Mouse (Mus musculus) liver, postnatal 0 days (tissue): ENCODE measurements around the gene B4galt2. TPM values are rescaled to one million over a fixed set of nuclear protein-coding genes. Genes with fewer than 3 reads are reported as not detected.

ENCODE experiments used
- ATAC-seq: fragments of 200-750 bp; cut with Nextera tagmentation; 2 replicates; pipeline ENCODE4 v1.8.0; 2017; ENCODE audit warnings: mild to moderate bottlenecking, moderate library complexity
- DNase-seq: peaks from one replicate; pipeline ENCODE4 v3.0.0-alpha.2; 2016
- H3K27ac ChIP-seq: fragments of 300-500 bp; sonication (generic); 2 replicates; pipeline ENCODE4 v1.5.1; 2014; ENCODE audit warnings: antibody characterized with exemption, moderate library complexity, mild to moderate bottlenecking, low read depth
- H3K27me3 ChIP-seq: fragments of 300-500 bp; sonication (generic); 2 replicates; pipeline ENCODE4 v1.6.1; 2014; ENCODE audit warnings: low read length, control low read depth, mixed read lengths; ENCODE audit not compliant: insufficient read depth
- H3K36me3 ChIP-seq: fragments of 300-500 bp; sonication (generic); replicated peaks from 2 replicates; pipeline ENCODE4 v1.6.1; 2014; ENCODE audit warnings: mild to moderate bottlenecking, control low read depth, low read length, moderate library complexity, mixed read lengths; ENCODE audit not compliant: insufficient read depth
- H3K4me1 ChIP-seq: fragments of 300-500 bp; sonication (generic); 2 replicates; pipeline ENCODE4 v1.6.1; 2014; ENCODE audit warnings: antibody characterized with exemption, mild to moderate bottlenecking, control low read depth; ENCODE audit not compliant: insufficient read depth
- H3K4me2 ChIP-seq: fragments of 300-500 bp; sonication (generic); 2 replicates; pipeline ENCODE4 v1.6.1; 2014; ENCODE audit warnings: low read depth, mild to moderate bottlenecking, low read length, moderate library complexity, mixed read lengths
- H3K4me3 ChIP-seq: fragments of 300-500 bp; sonication (generic); 2 replicates; pipeline ENCODE4 v1.5.1; 2014; ENCODE audit warnings: low read depth, low read length
- H3K9ac ChIP-seq: fragments of 300-500 bp; sonication (generic); replicated peaks from 2 replicates; pipeline ENCODE4 v1.6.1; 2014; ENCODE audit warnings: mild to moderate bottlenecking, moderate library complexity
- H3K9me3 ChIP-seq: fragments of 300-500 bp; sonication (generic); 2 replicates; pipeline ENCODE4 v1.6.1; 2016; ENCODE audit warnings: mild to moderate bottlenecking, control low read depth, low read length, mixed read lengths
- CTCF ChIP-seq: sonication (generic); IDR thresholded peaks from 2 replicates; pipeline ENCODE4 v1.5.1; 2016; ENCODE audit warnings: antibody characterized with exemption, low read depth
- EP300 ChIP-seq: IDR thresholded peaks from 2 replicates; pipeline ENCODE4 v1.6.1; 2016; ENCODE audit warnings: antibody characterized with exemption, low read depth, mild to moderate bottlenecking
- WGBS: fragments of 180-500 bp; shearing (Covaris S2); extraction: QIAGEN DNeasy Blood & Tissue Kit; methylation state at CpG from one replicate; pipeline ENCODE4 v1.1.7; 2014; ENCODE audit not compliant: insufficient replicate concordance; 5-methylcytosine and 5-hydroxymethylcytosine counted together
- polyA plus RNA-seq: library from polyadenylated mRNA; unstranded; fragments of >200 nt; fragmentation: Nextera tagmentation; extraction: Ambion mirVana; gene quantifications from 2 replicates; pipeline ENCODE4 v1.2.1, GENCODE M21; 2015

Gene B4galt2
- polyA plus RNA-seq, 1 experiment from 2014 or later, result 0.67 TPM

DNA sequence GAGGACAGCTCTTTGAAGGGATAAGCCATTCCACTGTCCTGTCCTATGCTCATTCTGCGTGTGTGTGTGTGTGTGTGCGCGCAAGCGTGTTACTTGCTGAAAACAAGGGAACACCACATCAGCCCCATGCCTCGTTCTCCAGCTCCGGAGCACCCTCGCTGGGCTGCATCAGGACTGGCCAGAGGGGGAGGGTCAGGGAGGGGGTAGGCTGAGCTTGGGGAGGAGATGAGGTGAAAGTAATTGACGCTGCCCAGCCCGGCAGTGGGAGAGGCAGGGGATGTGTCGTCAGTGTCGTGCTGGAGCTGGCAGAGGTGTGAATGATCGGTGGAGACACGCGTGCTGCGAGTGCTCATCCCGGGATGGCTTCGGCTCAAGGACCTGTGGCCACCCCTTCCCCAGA is 34.2 kb downstream of the B4galt2 start:
- WGBS, result 73% methylated on average over 17 of the region's 17 CpGs
- no peak for TF ChIP-seq EP300
- TF ChIP-seq CTCF, result no peak
- DNase-seq (no peak), ATAC-seq (no peak)
- Histone ChIP-seq H3K4me3 (no peak overlapping the region), H3K9ac (no peak overlapping the region), H3K27ac (no peak overlapping the region), H3K27me3 (no peaks in the 10 kb centered on the region), H3K4me1 (peaks cover 3% of the 10 kb centered on the region; the same call in 1 of the 2 replicates), H3K36me3 (peaks cover 37% of the 10 kb centered on the region), H3K4me2 (no peak overlapping the region), H3K9me3 (no peaks in the 10 kb centered on the region)

DNA sequence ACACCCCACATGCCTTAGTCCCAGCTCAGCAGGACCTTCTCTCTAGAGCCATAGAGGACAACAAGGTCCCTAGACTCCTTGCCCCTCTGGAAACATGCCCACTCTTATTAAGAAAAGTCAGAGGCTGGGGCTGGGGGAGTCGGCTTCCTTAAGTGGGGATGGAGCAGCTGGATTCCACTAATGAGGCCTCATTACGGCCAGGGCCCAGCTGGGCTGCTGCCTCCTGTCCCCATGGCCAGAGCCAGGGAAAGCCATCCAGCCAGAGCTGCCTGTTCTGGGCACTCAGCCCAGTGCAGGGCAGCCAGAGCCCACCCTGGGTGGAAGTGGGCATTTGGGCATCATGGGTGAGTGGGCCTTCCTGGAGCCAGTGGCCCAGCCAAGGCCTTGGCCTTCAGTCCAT is 36.3 kb downstream of the B4galt2 start:
- H3K4me1 ChIP-seq, result peaks cover 3% of the 10 kb centered on the region; the same call in 1 of the 2 replicates
- no peaks in the 10 kb centered on the region for H3K9me3 ChIP-seq
- H3K4me3 ChIP-seq, result no peak overlapping the region
- TF ChIP-seq CTCF (no peak), EP300 (no peak)
- H3K27me3 ChIP-seq, result no peaks in the 10 kb centered on the region
- WGBS, result 69% methylated on average over 2 of the region's 2 CpGs
- DNase-seq (no peak), ATAC-seq (no peak)
- no peak overlapping the region for H3K9ac ChIP-seq
- no peak overlapping the region for H3K27ac ChIP-seq
- no peak overlapping the region for H3K4me2 ChIP-seq
- H3K36me3 ChIP-seq, result peaks cover 49% of the 10 kb centered on the region

DNA sequence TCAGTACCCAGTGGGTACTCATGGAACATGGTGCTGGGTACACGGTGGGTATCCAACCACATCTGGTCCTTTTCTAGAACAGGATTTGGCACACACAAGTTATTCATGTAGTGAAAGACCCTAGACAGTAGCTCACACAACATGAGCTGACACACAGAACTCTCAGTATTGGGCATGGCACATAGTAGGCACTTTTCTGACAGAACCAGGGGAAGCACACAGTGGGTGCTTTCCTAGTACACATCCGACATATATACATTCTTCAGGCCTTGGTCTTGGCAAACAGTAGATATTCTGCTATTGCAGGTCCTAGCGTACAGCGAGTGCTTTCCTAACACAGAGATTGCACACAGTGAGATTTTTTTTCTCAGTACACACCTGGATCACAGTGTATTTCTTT is 37.0 kb downstream of the B4galt2 start:
- ATAC-seq, result no peak
- Histone ChIP-seq H3K9ac (no peak overlapping the region), H3K27me3 (no peaks in the 10 kb centered on the region), H3K4me1 (no peaks in the 10 kb centered on the region; the same call in 1 of the 2 replicates), H3K9me3 (no peaks in the 10 kb centered on the region), H3K4me3 (no peak overlapping the region), H3K27ac (no peak overlapping the region), H3K4me2 (no peak overlapping the region), H3K36me3 (peaks cover 49% of the 10 kb centered on the region)
- 96% methylated on average over 4 of the region's 4 CpGs for WGBS
- DNase-seq, result no peak
- TF ChIP-seq CTCF, result no peak
- TF ChIP-seq EP300, result no peak

DNA sequence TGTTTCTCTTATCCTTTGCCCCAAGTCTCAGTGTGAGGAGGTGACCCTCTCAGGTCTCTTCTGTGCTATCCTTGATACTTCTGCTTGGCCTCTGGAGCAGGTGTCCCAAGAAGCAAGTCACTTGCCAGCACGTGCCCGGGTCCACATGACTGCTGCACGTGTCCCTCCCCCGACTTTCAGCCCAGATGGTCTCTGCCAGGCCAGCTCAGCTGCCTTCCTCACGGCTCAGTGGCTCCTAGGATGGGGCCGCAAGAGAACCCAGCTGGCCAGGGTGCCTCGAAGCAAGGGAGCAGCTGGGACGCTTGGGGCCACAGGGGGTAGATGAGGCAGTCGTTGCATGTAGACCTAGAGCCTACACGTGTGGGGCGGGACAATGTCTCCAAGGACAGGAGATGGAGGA is 38.0 kb downstream of the B4galt2 start:
- 82% methylated on average over 11 of the region's 11 CpGs for WGBS
- Histone ChIP-seq H3K36me3 (peaks cover 53% of the 10 kb centered on the region), H3K4me3 (no peak overlapping the region), H3K9ac (no peak overlapping the region), H3K9me3 (no peaks in the 10 kb centered on the region), H3K27me3 (no peaks in the 10 kb centered on the region), H3K4me1 (peaks cover 7% of the 10 kb centered on the region), H3K27ac (no peak overlapping the region), H3K4me2 (no peak overlapping the region)
- ATAC-seq (0 out of 2 replicates have a peak, but pooled peaks have one; percentile 19), DNase-seq (no peak)
- TF ChIP-seq EP300, result no peak
- no peak for TF ChIP-seq CTCF

DNA sequence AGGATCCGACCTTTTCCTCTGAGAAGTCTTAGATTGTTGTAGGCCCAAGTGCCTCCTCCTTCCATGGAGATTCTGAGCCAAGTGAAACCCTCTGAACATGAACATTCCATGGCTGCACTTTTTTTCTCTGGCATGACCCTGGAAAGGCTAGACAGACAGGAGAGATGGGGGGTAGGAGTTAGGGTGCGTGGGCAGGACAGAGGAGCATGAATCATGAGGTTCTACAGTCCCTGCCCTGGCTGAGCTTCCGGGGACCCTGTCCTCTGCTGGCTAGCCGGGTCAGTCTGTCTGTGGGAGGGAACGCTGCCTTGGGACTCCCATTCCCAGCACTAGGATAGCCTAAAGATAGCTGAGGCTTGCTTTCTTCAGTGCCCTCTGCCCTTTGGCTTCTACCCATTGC is 38.8 kb downstream of the B4galt2 start:
- Histone ChIP-seq H3K4me3 (no peak overlapping the region), H3K27ac (no peak overlapping the region), H3K36me3 (peaks cover 59% of the 10 kb centered on the region), H3K4me1 (peaks cover 12% of the 10 kb centered on the region), H3K27me3 (no peaks in the 10 kb centered on the region), H3K9me3 (no peaks in the 10 kb centered on the region), H3K4me2 (no peak overlapping the region), H3K9ac (no peak overlapping the region)
- WGBS, result 78% methylated on average over 5 of the region's 5 CpGs
- ATAC-seq, result no peak
- DNase-seq, result no peak
- TF ChIP-seq EP300 (no peak), CTCF (no peak)

DNA sequence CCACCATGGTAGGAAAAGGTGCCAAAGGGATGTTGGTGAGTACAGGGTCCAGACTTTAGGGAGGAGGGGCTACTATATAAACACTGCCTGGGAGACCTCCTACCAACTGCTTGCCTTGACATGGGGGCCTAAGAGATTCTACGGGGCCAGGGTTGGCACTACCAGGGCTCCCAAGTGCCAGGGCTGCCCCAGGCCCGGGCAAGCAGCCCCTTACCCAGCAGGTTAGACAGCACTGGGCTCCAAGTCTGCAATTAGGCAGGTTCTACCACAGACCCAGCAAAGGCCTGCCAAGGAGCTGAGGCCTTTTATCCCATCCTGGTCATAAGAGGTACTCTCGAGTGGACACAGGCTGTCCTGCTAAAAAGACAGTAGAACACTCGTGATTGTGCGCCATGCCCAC is 40.2 kb downstream of the B4galt2 start:
- DNase-seq (no peak), ATAC-seq (no peak)
- H3K4me2 ChIP-seq, result no peak overlapping the region
- no peaks in the 10 kb centered on the region for H3K27me3 ChIP-seq
- H3K4me1 ChIP-seq, result peaks cover 12% of the 10 kb centered on the region
- no peak overlapping the region for H3K27ac ChIP-seq
- H3K4me3 ChIP-seq, result no peak overlapping the region
- WGBS, result 87% methylated on average over 5 of the region's 5 CpGs
- peaks cover 65% of the 10 kb centered on the region for H3K36me3 ChIP-seq
- no peaks in the 10 kb centered on the region for H3K9me3 ChIP-seq
- TF ChIP-seq EP300 (no peak), CTCF (no peak)
- H3K9ac ChIP-seq, result no peak overlapping the region

DNA sequence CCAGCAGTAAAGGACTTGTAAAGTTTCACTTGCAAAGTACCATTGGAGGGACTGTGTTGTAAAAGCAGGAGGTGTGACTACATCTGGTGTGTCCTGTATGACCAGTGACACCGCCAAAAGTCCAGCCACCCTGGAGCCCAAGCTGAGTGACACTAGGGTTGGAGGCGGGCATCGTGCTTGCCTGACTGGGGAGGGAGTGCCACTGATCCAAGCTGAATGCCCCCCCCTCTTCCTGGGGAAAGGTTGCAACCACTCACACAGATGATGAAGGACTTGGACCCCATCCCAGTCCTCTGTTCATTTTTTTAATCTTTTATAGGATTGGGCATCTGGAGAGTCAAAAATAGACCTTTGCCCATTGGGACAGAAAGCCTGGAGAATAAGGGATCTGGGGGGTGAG is 41.7 kb downstream of the B4galt2 start:
- no peak for ATAC-seq
- DNase-seq, result no peak
- Histone ChIP-seq H3K27me3 (no peaks in the 10 kb centered on the region), H3K4me2 (no peak overlapping the region), H3K27ac (no peak overlapping the region), H3K4me3 (no peak overlapping the region), H3K4me1 (peaks cover 12% of the 10 kb centered on the region), H3K36me3 (peaks cover 56% of the 10 kb centered on the region), H3K9me3 (no peaks in the 10 kb centered on the region), H3K9ac (no peak overlapping the region)
- TF ChIP-seq EP300, result no peak
- no peak for TF ChIP-seq CTCF
- 75% methylated on average over 3 of the region's 3 CpGs for WGBS
